Mouse (Mus musculus): ENCODE results near the gene Dip2a. TPM values are rescaled to one million over a fixed set of nuclear protein-coding genes. Genes with fewer than 3 reads are reported as not detected.

The Dip2a gene
- polyA plus RNA-seq, 1 experiment from 2014 or later: 6.6 TPM

DNA sequence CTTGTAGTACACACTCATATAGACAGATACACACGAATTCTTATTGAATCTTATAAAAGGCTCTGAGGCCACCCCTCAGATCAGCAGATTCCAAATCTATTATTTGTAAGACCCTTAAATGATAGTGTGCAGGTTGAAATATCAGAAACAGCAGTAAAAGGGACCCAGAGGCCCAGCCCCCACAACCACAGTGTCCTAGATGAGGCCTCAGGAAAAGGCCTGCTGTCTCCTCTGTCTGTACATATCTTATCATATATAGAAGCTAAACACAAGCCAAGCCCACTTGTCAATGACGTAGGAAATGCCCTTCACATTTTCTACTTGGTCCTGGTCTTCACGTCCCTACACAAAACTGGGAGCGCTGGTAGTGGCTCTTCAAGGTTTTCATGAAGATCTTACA is 16.0 kb downstream of the Dip2a start:
- DNase-seq (ENCODE audit: low spot score) (no peak), ATAC-seq (replicated peaks; ENCODE audit: low FRiP score, low TSS enrichment, low read depth) (no peak)
- Histone ChIP-seq H3K27me3 (replicated peaks; ENCODE audit: control insufficient read depth, insufficient read depth, low read length) (no peaks in the 10 kb centered on the region), H3K4me2 (ENCODE audit: low read length) (no peak overlapping the region), H3K4me3 (ENCODE audit: low read depth, low read length) (no peak overlapping the region), H3K36me3 (ENCODE audit: control insufficient read depth, insufficient read depth, low read length) (no peaks in the 10 kb centered on the region), H3K9ac (ENCODE audit: low read length) (no peak overlapping the region), H3K27ac (ENCODE audit: low read depth) (no peak overlapping the region), H3K9me3 (ENCODE audit: control insufficient read depth, low read length) (no peaks in the 10 kb centered on the region), H3K4me1 (replicated peaks; ENCODE audit: control insufficient read depth, insufficient read depth, low read length) (no peaks in the 10 kb centered on the region)
- WGBS: 86% methylated on average over 4 of the region's 4 CpGs

DNA sequence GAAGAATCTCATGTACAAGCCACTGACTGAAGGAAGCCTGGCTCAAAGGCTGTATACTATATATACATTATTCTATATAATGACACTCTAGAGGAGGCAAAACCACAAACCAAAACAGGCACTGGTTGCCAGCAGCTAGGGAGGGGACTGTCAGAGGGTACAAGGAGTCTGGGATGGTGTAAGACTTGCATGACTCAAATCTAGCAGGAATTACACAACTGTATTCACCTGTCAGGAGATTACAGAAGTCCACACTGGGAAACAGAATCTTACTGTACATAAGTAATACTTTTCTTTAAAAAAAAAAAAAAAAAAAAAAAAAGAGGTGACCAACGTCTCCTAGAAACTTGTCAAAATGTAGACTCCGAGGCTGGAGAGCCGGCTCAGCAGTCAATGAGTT is 16.5 kb downstream of the Dip2a start:
- Histone ChIP-seq H3K27ac (ENCODE audit: low read depth) (no peak overlapping the region), H3K36me3 (ENCODE audit: control insufficient read depth, insufficient read depth, low read length) (no peaks in the 10 kb centered on the region), H3K9me3 (ENCODE audit: control insufficient read depth, low read length) (no peaks in the 10 kb centered on the region), H3K4me2 (ENCODE audit: low read length) (no peak overlapping the region), H3K27me3 (replicated peaks; ENCODE audit: control insufficient read depth, insufficient read depth, low read length) (no peaks in the 10 kb centered on the region), H3K4me1 (replicated peaks; ENCODE audit: control insufficient read depth, insufficient read depth, low read length) (no peaks in the 10 kb centered on the region), H3K9ac (ENCODE audit: low read length) (no peak overlapping the region), H3K4me3 (ENCODE audit: low read depth, low read length) (no peak overlapping the region)
- ATAC-seq (replicated peaks; ENCODE audit: low FRiP score, low TSS enrichment, low read depth): no peak
- no peak for DNase-seq (ENCODE audit: low spot score)
- 89% methylated on average over 3 of the region's 3 CpGs for WGBS

DNA sequence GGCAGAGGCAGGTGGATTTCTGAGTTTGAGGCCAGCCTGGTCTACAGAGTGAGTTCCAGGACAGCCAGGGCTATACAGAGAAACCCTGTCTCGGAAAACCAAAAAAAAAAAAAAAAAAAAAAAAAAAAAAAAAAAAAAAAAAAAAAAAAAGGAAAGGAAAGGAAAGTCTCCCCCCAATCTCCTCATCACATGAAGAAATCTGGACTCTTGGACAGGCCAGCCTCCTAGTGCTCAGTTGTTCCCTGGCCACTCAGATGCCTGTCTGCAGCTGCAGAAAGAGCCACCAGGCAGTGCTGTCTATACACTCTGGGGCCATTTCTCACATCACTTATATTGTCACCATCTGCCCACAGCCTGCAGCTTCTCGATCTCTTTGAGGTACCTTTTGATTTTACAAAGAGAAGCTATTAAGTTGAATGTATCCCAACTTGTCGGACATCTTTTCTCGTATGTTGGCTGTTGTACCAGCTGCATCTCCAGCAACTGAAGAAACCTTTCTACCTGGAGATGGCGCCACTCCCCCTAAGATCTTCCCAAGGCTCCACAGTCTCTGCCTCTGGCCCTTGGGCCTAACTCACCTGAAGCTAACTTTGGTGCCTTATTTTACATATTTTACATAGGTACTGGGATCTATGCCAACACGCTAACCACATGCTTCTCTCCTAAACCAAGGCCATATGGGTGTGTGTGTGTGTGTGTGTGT is 18.6 kb downstream of the Dip2a start:
- no peak overlapping the region for H3K9ac ChIP-seq (ENCODE audit: low read length)
- no peak overlapping the region for H3K4me2 ChIP-seq (ENCODE audit: low read length)
- H3K4me1 ChIP-seq (replicated peaks; ENCODE audit: control insufficient read depth, insufficient read depth, low read length): no peaks in the 10 kb centered on the region
- no peaks in the 10 kb centered on the region for H3K36me3 ChIP-seq (ENCODE audit: control insufficient read depth, insufficient read depth, low read length)
- DNase-seq (ENCODE audit: low spot score): peak; percentile 65
- H3K4me3 ChIP-seq (ENCODE audit: low read depth, low read length): no peak overlapping the region
- no peaks in the 10 kb centered on the region for H3K9me3 ChIP-seq (ENCODE audit: control insufficient read depth, low read length)
- ATAC-seq (replicated peaks; ENCODE audit: low FRiP score, low TSS enrichment, low read depth): no peak
- H3K27ac ChIP-seq (ENCODE audit: low read depth): no peak overlapping the region
- 76% methylated on average over 6 of the region's 6 CpGs for WGBS
- H3K27me3 ChIP-seq (replicated peaks; ENCODE audit: control insufficient read depth, insufficient read depth, low read length): no peaks in the 10 kb centered on the region

DNA sequence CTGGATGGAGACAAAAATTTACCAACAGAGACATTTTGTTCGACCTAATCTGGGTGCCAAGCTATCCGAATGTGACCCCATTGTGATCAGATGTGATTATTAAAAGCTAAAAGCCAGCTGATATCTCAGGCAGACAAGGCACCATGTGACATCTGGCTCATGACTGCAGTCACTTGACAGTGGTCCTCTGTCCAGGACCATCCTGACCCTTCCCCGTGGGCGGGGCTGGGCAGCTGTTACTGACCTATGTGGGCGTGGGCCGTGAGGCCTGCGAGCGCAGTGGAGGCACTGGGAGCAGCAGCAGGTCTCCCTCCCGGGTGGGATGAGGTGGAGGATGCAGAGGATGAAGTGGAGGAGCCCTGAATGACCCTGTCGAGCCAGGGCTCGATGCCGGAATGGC is 27.5 kb downstream of the Dip2a start:
- H3K36me3 ChIP-seq (ENCODE audit: control insufficient read depth, insufficient read depth, low read length): peaks cover 35% of the 10 kb centered on the region
- H3K4me2 ChIP-seq (ENCODE audit: low read length): no peak overlapping the region
- H3K9me3 ChIP-seq (ENCODE audit: control insufficient read depth, low read length): no peaks in the 10 kb centered on the region
- no peak overlapping the region for H3K4me3 ChIP-seq (ENCODE audit: low read depth, low read length)
- H3K4me1 ChIP-seq (replicated peaks; ENCODE audit: control insufficient read depth, insufficient read depth, low read length): no peaks in the 10 kb centered on the region
- no peak for ATAC-seq (replicated peaks; ENCODE audit: low FRiP score, low TSS enrichment, low read depth)
- 81% methylated on average over 12 of the region's 12 CpGs for WGBS
- no peak for DNase-seq (ENCODE audit: low spot score)
- no peak overlapping the region for H3K9ac ChIP-seq (ENCODE audit: low read length)
- no peaks in the 10 kb centered on the region for H3K27me3 ChIP-seq (replicated peaks; ENCODE audit: control insufficient read depth, insufficient read depth, low read length)
- H3K27ac ChIP-seq (ENCODE audit: low read depth): no peak overlapping the region

DNA sequence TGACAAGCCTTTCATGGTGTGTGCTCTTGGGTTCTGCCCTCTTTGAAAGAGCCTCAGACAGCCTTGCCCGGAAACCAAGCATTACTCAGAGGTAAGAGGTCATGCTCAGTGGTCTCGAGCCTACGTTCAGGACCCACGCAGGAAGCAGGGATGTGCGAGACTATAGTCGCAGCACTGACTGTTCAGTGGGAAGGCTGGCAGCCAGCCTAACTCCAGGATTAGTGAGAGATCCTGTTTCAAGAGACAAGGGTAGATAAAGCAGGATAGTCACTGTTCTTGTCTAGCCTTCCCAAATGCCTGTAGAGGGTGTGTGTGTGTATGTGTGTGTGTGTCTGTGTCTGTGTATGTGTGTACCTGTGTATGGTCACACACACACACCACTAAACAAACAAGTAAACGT is 28.9 kb downstream of the Dip2a start:
- ATAC-seq (replicated peaks; ENCODE audit: low FRiP score, low TSS enrichment, low read depth) (no peak), DNase-seq (ENCODE audit: low spot score) (no peak)
- no peaks in the 10 kb centered on the region for H3K4me1 ChIP-seq (replicated peaks; ENCODE audit: control insufficient read depth, insufficient read depth, low read length)
- H3K4me2 ChIP-seq (ENCODE audit: low read length): no peak overlapping the region
- peaks cover 38% of the 10 kb centered on the region for H3K36me3 ChIP-seq (ENCODE audit: control insufficient read depth, insufficient read depth, low read length)
- H3K9me3 ChIP-seq (ENCODE audit: control insufficient read depth, low read length): no peaks in the 10 kb centered on the region
- no peak overlapping the region for H3K27ac ChIP-seq (ENCODE audit: low read depth)
- no peaks in the 10 kb centered on the region for H3K27me3 ChIP-seq (replicated peaks; ENCODE audit: control insufficient read depth, insufficient read depth, low read length)
- H3K4me3 ChIP-seq (ENCODE audit: low read depth, low read length): no peak overlapping the region
- WGBS: 83% methylated on average over 7 of the region's 7 CpGs
- no peak overlapping the region for H3K9ac ChIP-seq (ENCODE audit: low read length)

DNA sequence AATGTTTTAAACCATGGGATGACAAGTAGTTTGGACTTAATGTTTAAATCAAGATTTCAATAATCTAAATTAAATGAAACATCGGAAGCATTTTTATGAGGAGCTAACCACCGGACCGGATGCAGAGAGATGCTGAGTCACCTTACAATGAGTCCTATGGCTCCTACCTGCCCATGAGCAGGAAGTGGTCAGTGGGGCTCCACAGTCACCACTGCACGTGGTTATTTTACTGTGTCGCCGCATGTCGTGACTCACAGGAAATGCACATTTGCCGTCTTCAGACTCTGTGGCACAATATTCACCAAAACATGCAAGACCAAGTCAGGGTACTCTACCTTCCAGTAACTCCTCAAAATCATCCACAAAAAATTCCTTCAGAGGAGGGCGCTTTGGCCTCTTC is 38.4 kb downstream of the Dip2a start:
- Histone ChIP-seq H3K9ac (ENCODE audit: low read length) (no peak overlapping the region), H3K36me3 (ENCODE audit: control insufficient read depth, insufficient read depth, low read length) (peaks cover 49% of the 10 kb centered on the region), H3K9me3 (ENCODE audit: control insufficient read depth, low read length) (no peaks in the 10 kb centered on the region), H3K4me2 (ENCODE audit: low read length) (no peak overlapping the region), H3K4me1 (replicated peaks; ENCODE audit: control insufficient read depth, insufficient read depth, low read length) (no peaks in the 10 kb centered on the region), H3K27me3 (replicated peaks; ENCODE audit: control insufficient read depth, insufficient read depth, low read length) (no peaks in the 10 kb centered on the region), H3K4me3 (ENCODE audit: low read depth, low read length) (no peak overlapping the region), H3K27ac (ENCODE audit: low read depth) (no peak overlapping the region)
- WGBS: 91% methylated on average over 9 of the region's 9 CpGs
- DNase-seq (ENCODE audit: low spot score) (no peak), ATAC-seq (replicated peaks; ENCODE audit: low FRiP score, low TSS enrichment, low read depth) (no peak)

DNA sequence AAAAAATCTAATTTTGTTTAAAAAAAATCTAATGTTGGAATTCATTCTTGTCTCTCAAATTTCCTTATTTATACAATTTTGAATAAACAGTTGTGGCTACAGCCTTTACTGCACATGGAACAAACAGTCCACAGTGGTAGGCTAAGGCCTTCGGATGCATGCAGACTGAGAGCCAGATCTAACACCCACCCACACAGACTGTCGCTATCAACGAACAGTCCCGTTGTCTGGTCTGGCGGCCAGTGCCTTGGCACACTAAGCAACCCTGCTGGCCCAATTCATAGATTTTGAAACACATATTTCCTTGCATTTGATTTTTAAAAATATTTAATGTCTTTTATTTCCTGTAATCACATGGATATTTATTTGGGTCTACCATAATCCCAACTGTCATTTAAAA is 45.0 kb downstream of the Dip2a start:
- Histone ChIP-seq H3K27ac (ENCODE audit: low read depth) (no peak overlapping the region), H3K9me3 (ENCODE audit: control insufficient read depth, low read length) (no peaks in the 10 kb centered on the region), H3K4me2 (ENCODE audit: low read length) (no peak overlapping the region), H3K36me3 (ENCODE audit: control insufficient read depth, insufficient read depth, low read length) (peaks cover 71% of the 10 kb centered on the region), H3K4me3 (ENCODE audit: low read depth, low read length) (no peak overlapping the region), H3K9ac (ENCODE audit: low read length) (no peak overlapping the region), H3K4me1 (replicated peaks; ENCODE audit: control insufficient read depth, insufficient read depth, low read length) (no peaks in the 10 kb centered on the region), H3K27me3 (replicated peaks; ENCODE audit: control insufficient read depth, insufficient read depth, low read length) (no peaks in the 10 kb centered on the region)
- DNase-seq (ENCODE audit: low spot score) (no peak), ATAC-seq (replicated peaks; ENCODE audit: low FRiP score, low TSS enrichment, low read depth) (no peak)
- 86% methylated on average over 5 of the region's 5 CpGs for WGBS

DNA sequence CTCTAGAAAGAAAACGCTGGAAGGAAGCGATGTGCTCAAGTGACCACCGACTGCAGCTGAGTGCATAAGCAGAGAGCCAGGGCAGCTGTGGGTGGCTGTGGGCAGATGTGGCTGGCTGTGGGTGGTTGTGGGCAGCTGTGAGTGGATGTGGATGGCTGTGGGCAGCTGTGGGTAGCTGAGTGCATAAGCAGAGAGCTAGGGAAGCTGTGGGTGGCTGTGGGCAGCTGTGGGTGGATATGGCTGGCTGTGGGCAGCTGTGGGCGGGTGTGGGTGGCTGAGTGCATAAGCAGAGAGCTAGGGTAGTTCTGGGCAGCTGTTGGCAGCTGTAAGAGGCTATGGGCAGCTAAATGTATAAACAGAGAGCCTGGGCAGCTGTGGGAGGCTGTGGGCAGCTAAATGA is 51.9 kb downstream of the Dip2a start:
- 85% methylated on average over 4 of the region's 4 CpGs for WGBS

DNA sequence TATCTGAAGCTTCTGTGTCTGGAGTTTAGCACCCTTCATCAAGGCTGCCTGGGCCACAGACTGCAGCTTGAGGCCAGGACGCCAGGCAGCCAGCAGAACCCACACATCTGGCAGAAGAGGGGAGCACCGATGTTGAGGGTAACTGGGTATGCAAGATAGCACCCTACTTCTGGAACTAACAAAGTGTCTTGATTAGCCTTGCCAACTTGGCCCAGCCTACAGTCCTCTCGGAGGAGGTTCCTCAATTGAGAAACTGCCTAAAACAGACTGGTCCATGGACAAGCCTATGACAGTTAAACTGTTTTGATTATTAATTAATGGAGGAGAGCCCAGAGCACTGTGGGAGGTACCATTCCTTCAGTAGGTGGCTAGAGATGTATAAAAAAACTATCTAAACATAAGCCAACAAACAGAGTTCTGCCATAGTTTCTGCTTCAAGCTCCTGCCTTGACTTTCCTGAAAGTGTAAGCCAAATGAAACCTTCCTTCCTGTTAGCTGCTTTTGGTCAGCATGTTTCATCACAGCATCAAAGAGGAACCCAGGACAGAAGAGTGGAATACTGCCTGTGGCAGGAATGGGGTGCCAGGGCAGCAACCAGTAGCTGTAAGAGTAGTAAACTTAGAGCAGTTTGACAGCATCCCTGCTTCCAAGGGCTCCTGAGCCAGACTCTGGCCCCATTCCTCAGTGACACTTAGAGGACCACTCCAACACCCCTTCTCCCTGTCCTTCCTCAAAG is 55.0 kb downstream of the Dip2a start:
- no peaks in the 10 kb centered on the region for H3K9me3 ChIP-seq (ENCODE audit: control insufficient read depth, low read length)
- no peak for DNase-seq (ENCODE audit: low spot score)
- H3K27me3 ChIP-seq (replicated peaks; ENCODE audit: control insufficient read depth, insufficient read depth, low read length): no peaks in the 10 kb centered on the region
- H3K27ac ChIP-seq (ENCODE audit: low read depth): no peak overlapping the region
- no peak overlapping the region for H3K4me2 ChIP-seq (ENCODE audit: low read length)
- no peak for ATAC-seq (replicated peaks; ENCODE audit: low FRiP score, low TSS enrichment, low read depth)
- H3K36me3 ChIP-seq (ENCODE audit: control insufficient read depth, insufficient read depth, low read length): peaks cover 88% of the 10 kb centered on the region
- no peak overlapping the region for H3K4me3 ChIP-seq (ENCODE audit: low read depth, low read length)
- WGBS: 85% methylated on average over 3 of the region's 3 CpGs
- no peaks in the 10 kb centered on the region for H3K4me1 ChIP-seq (replicated peaks; ENCODE audit: control insufficient read depth, insufficient read depth, low read length)
- no peak overlapping the region for H3K9ac ChIP-seq (ENCODE audit: low read length)

More for the DNA sequence above, 51.9 kb downstream of the Dip2a start:
- Histone ChIP-seq H3K27me3 (replicated peaks; ENCODE audit: control insufficient read depth, insufficient read depth, low read length) (no peaks in the 10 kb centered on the region), H3K9ac (ENCODE audit: low read length) (no peak overlapping the region), H3K4me3 (ENCODE audit: low read depth, low read length) (no peak overlapping the region), H3K9me3 (ENCODE audit: control insufficient read depth, low read length) (no peaks in the 10 kb centered on the region), H3K4me2 (ENCODE audit: low read length) (no peak overlapping the region), H3K27ac (ENCODE audit: low read depth) (no peak overlapping the region), H3K4me1 (replicated peaks; ENCODE audit: control insufficient read depth, insufficient read depth, low read length) (no peaks in the 10 kb centered on the region), H3K36me3 (ENCODE audit: control insufficient read depth, insufficient read depth, low read length) (peaks cover 85% of the 10 kb centered on the region)
- DNase-seq (ENCODE audit: low spot score): no peak
- ATAC-seq (replicated peaks; ENCODE audit: low FRiP score, low TSS enrichment, low read depth): no peak

Data from intestine, embryonic 14.5 days (tissue).